Mouse (Mus musculus) heart, postnatal 4 days (tissue): ENCODE measurements at regions not wholly inside any gene's neighbourhood (a gene's known extent, or its start where the extent isn't known, plus 50 kb on each side); places are given as distances from the start of the nearest gene placed in this dataset.

ENCODE experiments used
- DNase-seq: peaks from one replicate; pipeline ENCODE4 v3.0.0; 2021

GRCm38 (mm10) chr7:71873817-71874216 lies 432.6 kb downstream of the Mctp2 start:
- DNase-seq: no peak

- DNase-seq: no peak
Observed at GRCm38 (mm10) chr7:71872912-71873311, 433.5 kb downstream of the Mctp2 start.

- DNase-seq: peak; percentile 64
Observed at GRCm38 (mm10) chr7:71867090-71867489, 439.3 kb downstream of the Mctp2 start.

GRCm38 (mm10) chr7:71865371-71866166 lies 440.8 kb downstream of the Mctp2 start:
- no peak for DNase-seq

- DNase-seq: no peak
Observed at GRCm38 (mm10) chr7:71852864-71853263, 453.5 kb downstream of the Mctp2 start.

- no peak for DNase-seq
Observed at GRCm38 (mm10) chr7:71849174-71849573, 457.2 kb downstream of the Mctp2 start.

- peak; percentile 8 for DNase-seq
Observed at GRCm38 (mm10) chr7:71837845-71838244, 468.6 kb downstream of the Mctp2 start.

- no peak for DNase-seq
Observed at GRCm38 (mm10) chr7:71831790-71832525, 474.4 kb downstream of the Mctp2 start.

- no peak for DNase-seq
Observed at GRCm38 (mm10) chr7:71829567-71829966, 476.8 kb downstream of the Mctp2 start.

- no peak for DNase-seq
Observed at GRCm38 (mm10) chr7:71816138-71816537, 464.9 kb upstream of the Gm10295 start.

GRCm38 (mm10) chr7:71794201-71794600 lies 442.9 kb upstream of the Gm10295 start:
- DNase-seq: no peak

- DNase-seq: no peak
Observed at GRCm38 (mm10) chr7:71788401-71788800, 437.1 kb upstream of the Gm10295 start.

- no peak for DNase-seq
Observed at GRCm38 (mm10) chr7:71782496-71782895, 431.2 kb upstream of the Gm10295 start.

- DNase-seq: no peak
Observed at GRCm38 (mm10) chr7:71749886-71750285, 398.6 kb upstream of the Gm10295 start.

GRCm38 (mm10) chr7:71746118-71746897 lies 395.0 kb upstream of the Gm10295 start:
- no peak for DNase-seq

GRCm38 (mm10) chr7:71728509-71728908 lies 377.2 kb upstream of the Gm10295 start:
- no peak for DNase-seq

GRCm38 (mm10) chr7:71708209-71708608 lies 356.9 kb upstream of the Gm10295 start:
- no peak for DNase-seq

GRCm38 (mm10) chr7:71706201-71706600 lies 354.9 kb upstream of the Gm10295 start:
- DNase-seq: no peak

- DNase-seq: peak; percentile 77
Observed at GRCm38 (mm10) chr7:71705426-71706050, 354.3 kb upstream of the Gm10295 start.

GRCm38 (mm10) chr7:71704661-71705240 lies 353.5 kb upstream of the Gm10295 start:
- DNase-seq: no peak
